Mouse (Mus musculus): Measurements from ENCODE around the gene Bahcc1. TPM values are rescaled to one million over a fixed set of nuclear protein-coding genes. Genes with fewer than 3 reads are reported as not detected.

The Bahcc1 gene
- polyA plus RNA-seq, 1 experiment, result 47.0 TPM

GRCm38 (mm10) chr11:120268195-120268967, 35.6 kb downstream of the Bahcc1 start:
- TF ChIP-seq CTCF (IDR thresholded peaks at IDR 0.05; ENCODE audit: borderline replicate concordance, extremely low read depth, insufficient read depth, insufficient read length) (no peak), POLR2A (IDR thresholded peaks at IDR 0.05; ENCODE audit: borderline replicate concordance, extremely low read depth, insufficient read depth, insufficient read length, poor library complexity, severe bottlenecking) (no peak)

GRCm38 (mm10) chr11:120269007-120269406, 36.3 kb downstream of the Bahcc1 start:
- TF ChIP-seq CTCF (IDR thresholded peaks at IDR 0.05; ENCODE audit: borderline replicate concordance, extremely low read depth, insufficient read depth, insufficient read length) (no peak), POLR2A (IDR thresholded peaks at IDR 0.05; ENCODE audit: borderline replicate concordance, extremely low read depth, insufficient read depth, insufficient read length, poor library complexity, severe bottlenecking) (no peak)

More at GRCm38 (mm10) chr11:120268195-120268967, 35.6 kb downstream of the Bahcc1 start:
- no peak for DNase-seq (ENCODE audit: low read depth)

GRCm38 (mm10) chr11:120269498-120270104, 36.9 kb downstream of the Bahcc1 start:
- DNase-seq (ENCODE audit: low read depth), result peak; percentile 94
- TF ChIP-seq CTCF (IDR thresholded peaks at IDR 0.05; ENCODE audit: borderline replicate concordance, extremely low read depth, insufficient read depth, insufficient read length) (no peak), POLR2A (IDR thresholded peaks at IDR 0.05; ENCODE audit: borderline replicate concordance, extremely low read depth, insufficient read depth, insufficient read length, poor library complexity, severe bottlenecking) (no peak)

More at GRCm38 (mm10) chr11:120269007-120269406, 36.3 kb downstream of the Bahcc1 start:
- DNase-seq (ENCODE audit: low read depth), result no peak

- DNase-seq (ENCODE audit: low read depth), result peak; percentile 57
- TF ChIP-seq CTCF (IDR thresholded peaks at IDR 0.05; ENCODE audit: borderline replicate concordance, extremely low read depth, insufficient read depth, insufficient read length) (no peak), POLR2A (IDR thresholded peaks at IDR 0.05; ENCODE audit: borderline replicate concordance, extremely low read depth, insufficient read depth, insufficient read length, poor library complexity, severe bottlenecking) (no peak)
Observed at GRCm38 (mm10) chr11:120279335-120279734, 46.6 kb downstream of the Bahcc1 start.

GRCm38 (mm10) chr11:120280281-120280773, 47.6 kb downstream of the Bahcc1 start:
- DNase-seq (ENCODE audit: low read depth), result peak; percentile 91
- TF ChIP-seq POLR2A (IDR thresholded peaks at IDR 0.05; ENCODE audit: borderline replicate concordance, extremely low read depth, insufficient read depth, insufficient read length, poor library complexity, severe bottlenecking), result no peak
- TF ChIP-seq CTCF (IDR thresholded peaks at IDR 0.05; ENCODE audit: borderline replicate concordance, extremely low read depth, insufficient read depth, insufficient read length), result peak; percentile 68

- no peak for DNase-seq (ENCODE audit: low read depth)
- TF ChIP-seq POLR2A (IDR thresholded peaks at IDR 0.05; ENCODE audit: borderline replicate concordance, extremely low read depth, insufficient read depth, insufficient read length, poor library complexity, severe bottlenecking) (no peak), CTCF (IDR thresholded peaks at IDR 0.05; ENCODE audit: borderline replicate concordance, extremely low read depth, insufficient read depth, insufficient read length) (no peak)
Observed at GRCm38 (mm10) chr11:120280774-120281173, 48.0 kb downstream of the Bahcc1 start.

GRCm38 (mm10) chr11:120281197-120281596, 48.5 kb downstream of the Bahcc1 start:
- TF ChIP-seq CTCF (IDR thresholded peaks at IDR 0.05; ENCODE audit: borderline replicate concordance, extremely low read depth, insufficient read depth, insufficient read length) (no peak), POLR2A (IDR thresholded peaks at IDR 0.05; ENCODE audit: borderline replicate concordance, extremely low read depth, insufficient read depth, insufficient read length, poor library complexity, severe bottlenecking) (no peak)

GRCm38 (mm10) chr11:120283542-120283941, 50.8 kb downstream of the Bahcc1 start:
- no peak for DNase-seq (ENCODE audit: low read depth)
- no peak for TF ChIP-seq CTCF (IDR thresholded peaks at IDR 0.05; ENCODE audit: borderline replicate concordance, extremely low read depth, insufficient read depth, insufficient read length)
- no peak for TF ChIP-seq POLR2A (IDR thresholded peaks at IDR 0.05; ENCODE audit: borderline replicate concordance, extremely low read depth, insufficient read depth, insufficient read length, poor library complexity, severe bottlenecking)

More at GRCm38 (mm10) chr11:120281197-120281596, 48.5 kb downstream of the Bahcc1 start:
- DNase-seq (ENCODE audit: low read depth), result no peak

- no peak for DNase-seq (ENCODE audit: low read depth)
- TF ChIP-seq POLR2A (IDR thresholded peaks at IDR 0.05; ENCODE audit: borderline replicate concordance, extremely low read depth, insufficient read depth, insufficient read length, poor library complexity, severe bottlenecking), result no peak
- TF ChIP-seq CTCF (IDR thresholded peaks at IDR 0.05; ENCODE audit: borderline replicate concordance, extremely low read depth, insufficient read depth, insufficient read length), result no peak
Observed at GRCm38 (mm10) chr11:120289644-120290043, 56.9 kb downstream of the Bahcc1 start.

GRCm38 (mm10) chr11:120290266-120290665, 57.5 kb downstream of the Bahcc1 start:
- TF ChIP-seq CTCF (IDR thresholded peaks at IDR 0.05; ENCODE audit: borderline replicate concordance, extremely low read depth, insufficient read depth, insufficient read length) (no peak), POLR2A (IDR thresholded peaks at IDR 0.05; ENCODE audit: borderline replicate concordance, extremely low read depth, insufficient read depth, insufficient read length, poor library complexity, severe bottlenecking) (no peak)
- no peak for DNase-seq (ENCODE audit: low read depth)

GRCm38 (mm10) chr11:120293714-120294113, 61.0 kb downstream of the Bahcc1 start:
- TF ChIP-seq CTCF (IDR thresholded peaks at IDR 0.05; ENCODE audit: borderline replicate concordance, extremely low read depth, insufficient read depth, insufficient read length) (no peak), POLR2A (IDR thresholded peaks at IDR 0.05; ENCODE audit: borderline replicate concordance, extremely low read depth, insufficient read depth, insufficient read length, poor library complexity, severe bottlenecking) (no peak)
- DNase-seq (ENCODE audit: low read depth), result peak; percentile 74
